Mouse (Mus musculus) neutrophil, adult 65 days (primary cell): Measurements from ENCODE around the gene A030014E15Rik. TPM values are rescaled to one million over a fixed set of nuclear protein-coding genes. Genes with fewer than 3 reads are reported as not detected.

Experiments used
- total RNA-seq: library from RNA; stranded (reverse); gene quantifications from 2 replicates; pipeline ENCODE4 v1.2.4, GENCODE M21; 2023

The A030014E15Rik gene
- total RNA-seq: not detected in 2 replicates

GRCm38 (mm10) chr1:82924650-82925049 is at the start of gene A030014E15Rik:
Gene A030014E15Rik, plus strand, starts transcription at chr1:82924917.

GRCm38 (mm10) chr1:82913025-82913424 is 11.7 kb upstream of the A030014E15Rik start, which contains the start of gene A030005L19Rik:
Gene A030005L19Rik, plus strand, starts transcription at chr1:82913325.

GRCm38 (mm10) chr1:82931326-82931725 is 6.6 kb downstream of the A030014E15Rik start, which contains the start of gene Gm6217:
Gene Gm6217, minus strand, starts transcription at chr1:82931399.

GRCm38 (mm10) chr1:82943295-82943694 is 18.6 kb downstream of the A030014E15Rik start, which contains the start of gene A030003K21Rik:
Gene A030003K21Rik, minus strand, starts transcription at chr1:82943388.

GRCm38 (mm10) chr1:82955913-82956312 is 31.2 kb downstream of the A030014E15Rik start, which contains the start of gene Gm7544:
Gene Gm7544, minus strand, starts transcription at chr1:82956013.

GRCm38 (mm10) chr1:82959870-82960385 is 35.2 kb downstream of the A030014E15Rik start, which contains the start of gene Gm47955:
Gene Gm47955, plus strand, starts transcription at chr1:82960286.

Other genes starting within 250 kb of the A030014E15Rik start
- gene Mff, start 200.0 kb upstream of the A030014E15Rik start, total RNA-seq: 110 and 118 TPM in 2 replicates
- gene Tm4sf20, start 156.5 kb upstream of the A030014E15Rik start, total RNA-seq: not detected in 2 replicates
- not detected in 2 replicates for gene Gm47791, start 153.7 kb upstream of the A030014E15Rik start, total RNA-seq
- gene Agfg1, start 85.4 kb upstream of the A030014E15Rik start, total RNA-seq: 51.6 and 51.8 TPM in 2 replicates
- gene A030005L19Rik, start 11.6 kb upstream of the A030014E15Rik start, total RNA-seq: 0.82 TPM in 1 of 2 replicates, not detected in the other
- not detected in 2 replicates for gene Gm6217, start 6.5 kb downstream of the A030014E15Rik start, total RNA-seq
- gene A030003K21Rik, start 18.5 kb downstream of the A030014E15Rik start, total RNA-seq: not detected in 2 replicates
- not detected in 2 replicates for gene Gm7544, start 31.1 kb downstream of the A030014E15Rik start, total RNA-seq
- gene Gm47955, start 35.4 kb downstream of the A030014E15Rik start, total RNA-seq: not detected in 2 replicates
- not detected in 2 replicates for gene Gm47959, start 75.6 kb downstream of the A030014E15Rik start, total RNA-seq
- not detected in 2 replicates for gene Slc19a3, start 113.5 kb downstream of the A030014E15Rik start, total RNA-seq
- not detected in 2 replicates for gene Krtap28-10, start 117.6 kb downstream of the A030014E15Rik start, total RNA-seq
- not detected in 2 replicates for gene Gm47969, start 120.0 kb downstream of the A030014E15Rik start, total RNA-seq
- gene A030005K14Rik, start 134.5 kb downstream of the A030014E15Rik start, total RNA-seq: not detected in 2 replicates
- not detected in 2 replicates for gene Krtap28-13, start 136.0 kb downstream of the A030014E15Rik start, total RNA-seq
- gene Ccl20, start 191.8 kb downstream of the A030014E15Rik start, total RNA-seq: not detected in 2 replicates
- not detected in 2 replicates for gene Daw1, start 234.8 kb downstream of the A030014E15Rik start, total RNA-seq